Mouse (Mus musculus) lung, adult 2 months (tissue): ENCODE data around the gene Specc1l.

Experiments used
- CTCF ChIP-seq: fragments of 200-500 bp; IDR thresholded peaks from 2 replicates; pipeline ENCODE4 v1.5.1; 2011; ENCODE audit warnings: mild to moderate bottlenecking, low read length, control low read depth; ENCODE audit not compliant: insufficient read depth
- POLR2A ChIP-seq: fragments of 200-500 bp; IDR thresholded peaks from 2 replicates; pipeline ENCODE4 v1.6.1; 2011; ENCODE audit warnings: low read depth, mild to moderate bottlenecking, control low read depth, low read length, borderline replicate concordance; ENCODE audit errors: extremely low read depth

GRCm38 (mm10) chr10:75200733-75201132 is 11.1 kb upstream of the Specc1l start:
- no peak for TF ChIP-seq CTCF
- no peak for TF ChIP-seq POLR2A
